14 mouse cellular contexts compared by ENCODE assay signal in genomic region chr8:11780641-11781040, GRCm38 (mm10). TPM values are rescaled to one million over a fixed set of nuclear protein-coding genes. Genes with fewer than 3 reads are reported as not detected.
DNase-seq lines count a peak whose midpoint lies in the region; ATAC-seq and TF ChIP-seq lines count a peak whose summit lies in the region.
"Had no signal": no experiment of that assay in that cellular context is flagged by ENCODE, and none has a peak within 500 bp of the region (broad histone marks: within the 10 kb centered on the region; RNA-seq: fewer than 3 reads in every experiment).

No protein-coding gene starts in this region.

- H3K9ac ChIP-seq in hindbrain, embryonic 13.5 days, result no peak overlapping the region
- no peak overlapping the region for H3K9ac ChIP-seq in hindbrain, embryonic 11.5 days (ENCODE audit: low read depth, low read length)
- no peak overlapping the region for H3K9ac ChIP-seq in midbrain, embryonic 14.5 days (replicated peaks; ENCODE audit: low read length)
- H3K9ac ChIP-seq in midbrain, embryonic 15.5 days, result no peak overlapping the region
- H3K9ac ChIP-seq in liver, postnatal 0 days (replicated peaks), result no peak overlapping the region
- H3K9ac ChIP-seq: embryonic facial prominence, embryonic 12.5 days; liver, embryonic 14.5 days had no signal

- no peak for TF ChIP-seq EP300 in liver, postnatal 0 days (IDR thresholded peaks at IDR 0.05; ENCODE audit: low read depth)

- no peaks in the 10 kb centered on the region for H3K27me3 ChIP-seq in hindbrain, embryonic 13.5 days
- no peaks in the 10 kb centered on the region for H3K27me3 ChIP-seq in hindbrain, embryonic 11.5 days (ENCODE audit: control insufficient read depth, insufficient read depth, low read length)
- H3K27me3 ChIP-seq in midbrain, embryonic 14.5 days (ENCODE audit: control insufficient read depth, insufficient read depth, low read length), result no peaks in the 10 kb centered on the region
- H3K27me3 ChIP-seq in midbrain, embryonic 15.5 days (replicated peaks), result no peaks in the 10 kb centered on the region
- no peaks in the 10 kb centered on the region for H3K27me3 ChIP-seq in liver, postnatal 0 days (ENCODE audit: insufficient read depth, low read length)
- H3K27me3 ChIP-seq: embryonic facial prominence, embryonic 12.5 days had no signal

- peaks cover 46% of the 10 kb centered on the region for H3K4me1 ChIP-seq in hindbrain, embryonic 13.5 days (replicated peaks)
- no peaks in the 10 kb centered on the region for H3K4me1 ChIP-seq in hindbrain, embryonic 11.5 days (replicated peaks; ENCODE audit: control insufficient read depth, insufficient read depth, low read length)
- H3K4me1 ChIP-seq in midbrain, embryonic 14.5 days (ENCODE audit: control insufficient read depth, insufficient read depth, low read length), result peaks cover 5% of the 10 kb centered on the region; the same call in 1 of the 2 replicates
- H3K4me1 ChIP-seq in midbrain, embryonic 15.5 days, result peaks cover 16% of the 10 kb centered on the region
- peaks cover 19% of the 10 kb centered on the region for H3K4me1 ChIP-seq in liver, postnatal 0 days (ENCODE audit: insufficient read depth)

- TF ChIP-seq CTCF in liver, postnatal 0 days (IDR thresholded peaks at IDR 0.05; ENCODE audit: low read depth), result no peak

- H3K9me3 ChIP-seq in hindbrain, embryonic 13.5 days, result no peaks in the 10 kb centered on the region
- no peaks in the 10 kb centered on the region for H3K9me3 ChIP-seq in hindbrain, embryonic 11.5 days (ENCODE audit: control insufficient read depth, low read length)
- no peaks in the 10 kb centered on the region for H3K9me3 ChIP-seq in midbrain, embryonic 14.5 days (ENCODE audit: control insufficient read depth, low read length)
- no peaks in the 10 kb centered on the region for H3K9me3 ChIP-seq in midbrain, embryonic 15.5 days
- no peaks in the 10 kb centered on the region for H3K9me3 ChIP-seq in liver, postnatal 0 days (ENCODE audit: low read length)
- H3K9me3 ChIP-seq: embryonic facial prominence, embryonic 12.5 days had no signal

- DNase-seq in cerebellum, adult 11-12 months, result peak; percentile 81
- DNase-seq in cerebellum, postnatal 4 days (ENCODE audit: low spot score in 2 of 2), result no peak
- DNase-seq in hindbrain, embryonic 11.5 days (ENCODE audit: low spot score), result no peak
- no peak for DNase-seq in midbrain, embryonic 14.5 days
- DNase-seq in liver, postnatal 0 days, result no peak
- DNase-seq: adrenal gland, postnatal 10 days; right cerebral cortex, postnatal 25 days had no signal

- no peak for ATAC-seq in hindbrain, embryonic 13.5 days (ENCODE audit: low FRiP score)
- no peak for ATAC-seq in hindbrain, embryonic 11.5 days (ENCODE audit: low FRiP score)
- ATAC-seq in midbrain, embryonic 14.5 days (ENCODE audit: low FRiP score, low TSS enrichment), result no peak
- ATAC-seq in midbrain, embryonic 15.5 days (replicated peaks), result no peak
- ATAC-seq in liver, postnatal 0 days, result no peak
- ATAC-seq in granulocyte monocyte progenitor cell, adult 5-6 weeks (replicated peaks; ENCODE audit: poor library complexity, severe bottlenecking), result no peak

- peaks cover 35% of the 10 kb centered on the region for H3K36me3 ChIP-seq in hindbrain, embryonic 13.5 days
- H3K36me3 ChIP-seq in hindbrain, embryonic 11.5 days (ENCODE audit: control insufficient read depth, insufficient read depth, low read length), result 0 out of 2 replicates have a peak, but pooled peaks cover 2% of the 10 kb centered on the region
- peaks cover 36% of the 10 kb centered on the region for H3K36me3 ChIP-seq in midbrain, embryonic 14.5 days (ENCODE audit: control insufficient read depth, insufficient read depth, low read length)
- H3K36me3 ChIP-seq in midbrain, embryonic 15.5 days (replicated peaks), result peaks cover 18% of the 10 kb centered on the region; the same call in 1 of the 2 replicates
- H3K36me3 ChIP-seq in liver, postnatal 0 days (replicated peaks; ENCODE audit: insufficient read depth, low read length), result peaks cover 22% of the 10 kb centered on the region

- H3K4me3 ChIP-seq in hindbrain, embryonic 13.5 days, result no peak overlapping the region
- H3K4me3 ChIP-seq in hindbrain, embryonic 11.5 days (ENCODE audit: low read depth, low read length), result no peak overlapping the region
- no peak overlapping the region for H3K4me3 ChIP-seq in midbrain, embryonic 14.5 days (replicated peaks; ENCODE audit: low read depth, low read length)
- no peak overlapping the region for H3K4me3 ChIP-seq in midbrain, embryonic 15.5 days
- peak overlapping the region; percentile 2; the same call in 1 of the 2 replicates for H3K4me3 ChIP-seq in liver, postnatal 0 days (ENCODE audit: low read depth, low read length)
- H3K4me3 ChIP-seq: embryonic facial prominence, embryonic 12.5 days had no signal

- H3K27ac ChIP-seq in hindbrain, embryonic 13.5 days, result no peak overlapping the region; the same call in 1 of the 2 replicates
- H3K27ac ChIP-seq in hindbrain, embryonic 11.5 days (ENCODE audit: low read depth, low read length), result no peak overlapping the region
- no peak overlapping the region for H3K27ac ChIP-seq in midbrain, embryonic 14.5 days (replicated peaks; ENCODE audit: low read depth, low read length)
- no peak overlapping the region for H3K27ac ChIP-seq in midbrain, embryonic 15.5 days
- H3K27ac ChIP-seq in liver, postnatal 0 days (ENCODE audit: low read depth), result no peak overlapping the region
- H3K27ac ChIP-seq: embryonic facial prominence, embryonic 12.5 days; liver, embryonic 14.5 days had no signal

- WGBS in hindbrain, embryonic 13.5 days, result 94% methylated on average over 4 of the region's 4 CpGs
- WGBS in hindbrain, embryonic 11.5 days, result 94% methylated on average over 4 of the region's 4 CpGs
- 92% methylated on average over 4 of the region's 4 CpGs for WGBS in midbrain, embryonic 14.5 days
- WGBS in midbrain, embryonic 15.5 days, result 92% methylated on average over 4 of the region's 4 CpGs
- 71% methylated on average over 4 of the region's 4 CpGs for WGBS in liver, postnatal 0 days (ENCODE audit: insufficient replicate concordance)

- peak overlapping the region; percentile 23 for H3K4me2 ChIP-seq in hindbrain, embryonic 13.5 days
- H3K4me2 ChIP-seq in hindbrain, embryonic 11.5 days (replicated peaks; ENCODE audit: low read depth, low read length), result no peak overlapping the region
- H3K4me2 ChIP-seq in midbrain, embryonic 14.5 days (ENCODE audit: low read length), result 0 out of 2 replicates have a peak overlapping the region, but pooled peaks have one; percentile 8
- no peak overlapping the region; the same call in 1 of the 2 replicates for H3K4me2 ChIP-seq in midbrain, embryonic 15.5 days
- peak overlapping the region; percentile 29 for H3K4me2 ChIP-seq in liver, postnatal 0 days (ENCODE audit: low read depth, low read length)
- H3K4me2 ChIP-seq: embryonic facial prominence, embryonic 12.5 days had no signal

RNA-seq across cellular contexts. Expression of gene Arhgef7, which starts 53.1 kb away (rescaled TPM):
- 62.4 and 62.5 TPM in 2 replicates for polyA plus RNA-seq in hindbrain, embryonic 13.5 days (2015; fragmentation: Nextera tagmentation; extraction: Ambion mirVana)
- polyA plus RNA-seq in hindbrain, embryonic 11.5 days (2014; fragmentation: Nextera tagmentation; extraction: Ambion mirVana), result 54.3 and 57.0 TPM in 2 replicates
- 78.3 and 84.0 TPM in 2 replicates for polyA plus RNA-seq in midbrain, embryonic 14.5 days (2014; fragmentation: Nextera tagmentation; extraction: Ambion mirVana)
- polyA plus RNA-seq in midbrain, embryonic 15.5 days (2015; fragmentation: Nextera tagmentation; extraction: Ambion mirVana), result 87.6 and 87.7 TPM in 2 replicates
- polyA plus RNA-seq in liver, postnatal 0 days (2015; fragmentation: Nextera tagmentation; extraction: Ambion mirVana), result 7.6 and 9.2 TPM in 2 replicates
- 33.9 and 40.2 TPM in 2 replicates for total RNA-seq in granulocyte monocyte progenitor cell, adult 5-6 weeks (2014; fragmentation: Nextera tagmentation)
- 14.4 and 19.8 TPM in 2 replicates for total RNA-seq in granulocyte monocyte progenitor cell, adult 5-6 weeks (2017)

RNA-seq across cellular contexts. Expression of gene Tex29, which starts 59.6 kb away (rescaled TPM):
- 0.39 and 0.44 TPM in 2 replicates for polyA plus RNA-seq in hindbrain, embryonic 13.5 days (2015; fragmentation: Nextera tagmentation; extraction: Ambion mirVana)
- polyA plus RNA-seq in hindbrain, embryonic 11.5 days (2014; fragmentation: Nextera tagmentation; extraction: Ambion mirVana), result 0.18 and 0.22 TPM in 2 replicates
- not detected in 2 replicates for polyA plus RNA-seq in midbrain, embryonic 14.5 days (2014; fragmentation: Nextera tagmentation; extraction: Ambion mirVana)
- 0.27 and 0.44 TPM in 2 replicates for polyA plus RNA-seq in midbrain, embryonic 15.5 days (2015; fragmentation: Nextera tagmentation; extraction: Ambion mirVana)
- polyA plus RNA-seq in liver, postnatal 0 days (2015; fragmentation: Nextera tagmentation; extraction: Ambion mirVana), result not detected in 2 replicates
- total RNA-seq in granulocyte monocyte progenitor cell, adult 5-6 weeks (2014; fragmentation: Nextera tagmentation), result not detected in 2 replicates
- total RNA-seq in granulocyte monocyte progenitor cell, adult 5-6 weeks (2017), result not detected in 2 replicates
- total RNA-seq: adrenal gland, postnatal 10 days; gastrocnemius, adult 8-10 months; MEL had no signal
- polyA plus RNA-seq: liver, embryonic 14.5 days had no signal

Comparison
In these comparisons a context has a peak if more than half of its experiments do, and no peak if none do; other contexts are left out.
1. H3K4me2 ChIP-seq: peak in hindbrain, embryonic 13.5 days (single experiment), midbrain, embryonic 14.5 days (single experiment) and liver, postnatal 0 days (single experiment); none in hindbrain, embryonic 11.5 days (single experiment) and midbrain, embryonic 15.5 days (single experiment).